Comparison of ENCODE assay signal across 21 mouse cellular contexts in genomic region chr8:123242107-123242923, GRCm38 (mm10).
"Had no signal": no experiment of that assay in that cellular context is flagged by ENCODE, and none has a peak within 500 bp of the region (broad histone marks: within the 10 kb centered on the region; RNA-seq: fewer than 3 reads in every experiment).

No protein-coding gene starts in this region.

- ATAC-seq: midbrain, embryonic 15.5 days had no signal

- H3K4me1 ChIP-seq: kidney, embryonic 15.5 days; lung, embryonic 15.5 days; midbrain, embryonic 15.5 days; neural tube, embryonic 12.5 days; neural tube, embryonic 15.5 days; stomach, embryonic 15.5 days had no signal

- DNase-seq: kidney, adult 11 months; kidney, adult 8-10 months; kidney, postnatal 10 days; layer of hippocampus, postnatal 36 days; lung, adult 18-20 months; lung, postnatal 10 days; lung, postnatal 36 days; right cerebral cortex, adult 18-20 months; right cerebral cortex, postnatal 14 days; right cerebral cortex, postnatal 4 days; spleen, adult 18-20 months; thymus, postnatal 25 days had no signal

- H3K4me2 ChIP-seq: kidney, embryonic 15.5 days; lung, embryonic 15.5 days; midbrain, embryonic 15.5 days; neural tube, embryonic 12.5 days; neural tube, embryonic 15.5 days; stomach, embryonic 15.5 days had no signal

- H3K27me3 ChIP-seq: kidney, embryonic 15.5 days; lung, embryonic 15.5 days; midbrain, embryonic 15.5 days; neural tube, embryonic 15.5 days; stomach, embryonic 15.5 days had no signal

- H3K9me3 ChIP-seq: kidney, embryonic 15.5 days; lung, embryonic 15.5 days; megakaryocyte, embryonic 14.5 days; midbrain, embryonic 10.5 days; midbrain, embryonic 15.5 days; neural tube, embryonic 12.5 days; neural tube, embryonic 15.5 days; stomach, embryonic 15.5 days had no signal

- H3K27ac ChIP-seq: kidney, embryonic 15.5 days; left cerebral cortex, adult 2 months; lung, embryonic 15.5 days; midbrain, embryonic 10.5 days; midbrain, embryonic 15.5 days; neural tube, embryonic 12.5 days; neural tube, embryonic 15.5 days; stomach, embryonic 15.5 days had no signal

- H3K4me3 ChIP-seq: kidney, embryonic 15.5 days; left cerebral cortex, adult 2 months; lung, embryonic 15.5 days; megakaryocyte, embryonic 14.5 days; midbrain, embryonic 10.5 days; midbrain, embryonic 15.5 days; neural tube, embryonic 12.5 days; neural tube, embryonic 15.5 days; stomach, embryonic 15.5 days had no signal

- H3K9ac ChIP-seq: kidney, embryonic 15.5 days; lung, embryonic 15.5 days; midbrain, embryonic 15.5 days; neural tube, embryonic 12.5 days; neural tube, embryonic 15.5 days; stomach, embryonic 15.5 days had no signal
